Mouse (Mus musculus): ENCODE data around the gene Rab11fip2.

The Rab11fip2 gene

GRCm38 (mm10) chr19:59943322-59943871, at the start of gene Rab11fip2:
TSS of gene Rab11fip2 (minus strand) at chr19:59943654.
- DNase-seq (ENCODE audit: low spot score) = peak; percentile 77

- no peak for DNase-seq (ENCODE audit: low spot score)
Measured at GRCm38 (mm10) chr19:59981588-59981987, 38.1 kb upstream of the Rab11fip2 start.

GRCm38 (mm10) chr19:59954936-59955335, 11.5 kb upstream of the Rab11fip2 start:
- DNase-seq (ENCODE audit: low spot score) = no peak

- no peak for DNase-seq (ENCODE audit: low spot score)
Measured at GRCm38 (mm10) chr19:59949731-59950130, 6.3 kb upstream of the Rab11fip2 start.

GRCm38 (mm10) chr19:59942716-59943321, 635 bp downstream of the Rab11fip2 start:
- peak; percentile 75 for DNase-seq (ENCODE audit: low spot score)

- peak; percentile 8 for DNase-seq (ENCODE audit: low spot score)
Measured at GRCm38 (mm10) chr19:59939711-59940110, 3.7 kb downstream of the Rab11fip2 start.

- no peak for DNase-seq (ENCODE audit: low spot score)
Measured at GRCm38 (mm10) chr19:59932085-59932484, 11.4 kb downstream of the Rab11fip2 start.

GRCm38 (mm10) chr19:59928672-59929071, 14.8 kb downstream of the Rab11fip2 start:
- no peak for DNase-seq (ENCODE audit: low spot score)

GRCm38 (mm10) chr19:59926125-59926524, 17.3 kb downstream of the Rab11fip2 start:
- DNase-seq (ENCODE audit: low spot score) = no peak

- DNase-seq (ENCODE audit: low spot score) = no peak
Measured at GRCm38 (mm10) chr19:59920846-59921245, 22.6 kb downstream of the Rab11fip2 start.

GRCm38 (mm10) chr19:59917901-59918613, 25.4 kb downstream of the Rab11fip2 start:
- no peak for DNase-seq (ENCODE audit: low spot score)

GRCm38 (mm10) chr19:59911554-59911953, 31.9 kb downstream of the Rab11fip2 start:
- DNase-seq (ENCODE audit: low spot score) = no peak

- DNase-seq (ENCODE audit: low spot score) = no peak
Measured at GRCm38 (mm10) chr19:59905296-59906081, 38.0 kb downstream of the Rab11fip2 start.

GRCm38 (mm10) chr19:59899965-59900364, 43.5 kb downstream of the Rab11fip2 start:
- DNase-seq (ENCODE audit: low spot score) = no peak

GRCm38 (mm10) chr19:59898301-59898700, 45.2 kb downstream of the Rab11fip2 start:
- DNase-seq (ENCODE audit: low spot score) = no peak

- DNase-seq (ENCODE audit: low spot score) = no peak
Measured at GRCm38 (mm10) chr19:59889383-59889782, 54.1 kb downstream of the Rab11fip2 start.

- DNase-seq (ENCODE audit: low spot score) = no peak
Measured at GRCm38 (mm10) chr19:59888846-59889245, 54.6 kb downstream of the Rab11fip2 start.

- no peak for DNase-seq (ENCODE audit: low spot score)
Measured at GRCm38 (mm10) chr19:59887866-59888265, 55.6 kb downstream of the Rab11fip2 start.

GRCm38 (mm10) chr19:59885301-59885700, 58.2 kb downstream of the Rab11fip2 start:
- DNase-seq (ENCODE audit: low spot score) = no peak

GRCm38 (mm10) chr19:59877238-59877637, 66.2 kb downstream of the Rab11fip2 start:
- no peak for DNase-seq (ENCODE audit: low spot score)

- no peak for DNase-seq (ENCODE audit: low spot score)
Measured at GRCm38 (mm10) chr19:59866666-59867065, 76.8 kb downstream of the Rab11fip2 start.

GRCm38 (mm10) chr19:59862423-59862822, 81.0 kb downstream of the Rab11fip2 start:
- DNase-seq (ENCODE audit: low spot score) = peak; percentile 37

GRCm38 (mm10) chr19:59860799-59861198, 82.7 kb downstream of the Rab11fip2 start:
- DNase-seq (ENCODE audit: low spot score) = no peak
